Mouse (Mus musculus) CH12.LX (cell line): ENCODE data around the gene Stab1. TPM values are rescaled to one million over a fixed set of nuclear protein-coding genes. Genes with fewer than 3 reads are reported as not detected.

Experiments
- DNase-seq: peaks from one replicate; pipeline ENCODE4 v3.0.0-alpha.2; 2013; ENCODE audit errors: extremely low read depth
- H3K27ac ChIP-seq: 2 replicates; pipeline ENCODE4 v1.5.1; 2012; ENCODE audit warnings: low read depth, mild to moderate bottlenecking, control low read depth, moderate library complexity; ENCODE audit not compliant: insufficient read depth
- H3K27me3 ChIP-seq: replicated peaks from 2 replicates; pipeline ENCODE3; 2012; ENCODE audit warnings: inconsistent platforms
- H3K36me3 ChIP-seq, 2 experiments: replicated peaks in 1 of 2; 2 replicates each; pipeline versions ENCODE3 to v1.6.1; 2012; ENCODE audit warnings: inconsistent platforms in 1 of 2, low read length in 1 of 2, mild to moderate bottlenecking in 1 of 2, mixed read lengths in 1 of 2, moderate library complexity in 1 of 2; ENCODE audit not compliant: control insufficient read depth in 1 of 2, insufficient read depth in 1 of 2
- H3K4me1 ChIP-seq, 2 experiments: 2 replicates each; pipeline ENCODE4 v1.6.1; 2012; ENCODE audit warnings: inconsistent platforms in 1 of 2, moderate library complexity in 1 of 2; ENCODE audit not compliant: insufficient read depth in 2 of 2, control insufficient read depth in 1 of 2
- H3K4me2 ChIP-seq: 2 replicates; pipeline ENCODE4 v1.6.1; 2012; ENCODE audit warnings: low read depth, mild to moderate bottlenecking, control low read depth; ENCODE audit not compliant: poor library complexity, insufficient read depth, severe bottlenecking
- H3K4me3 ChIP-seq, 3 experiments: fragments of 150-350 bp in 1 of 3; sonication (generic) in 1 of 3; replicated peaks in 1 of 3; 2 replicates each; pipeline versions ENCODE3 to v1.5.1; 2011 to 2012; ENCODE audit warnings: low read depth in 2 of 3, low read length in 2 of 3, mild to moderate bottlenecking in 2 of 3, moderate library complexity in 2 of 3, control low read depth in 1 of 3, improper control_type of control experiment in 1 of 3, inconsistent platforms in 1 of 3, mixed read lengths in 1 of 3; ENCODE audit not compliant: poor library complexity in 1 of 3
- H3K79me2 ChIP-seq: replicated peaks from 2 replicates; pipeline ENCODE4 v1.6.1; 2012; ENCODE audit warnings: mild to moderate bottlenecking, moderate library complexity; ENCODE audit not compliant: control insufficient read depth, poor library complexity, insufficient read depth, severe bottlenecking; ENCODE audit errors: extremely low read depth
- H3K9ac ChIP-seq: 2 replicates; pipeline ENCODE4 v1.6.1; 2012; ENCODE audit warnings: low read depth, mild to moderate bottlenecking, control low read depth, moderate library complexity; ENCODE audit not compliant: insufficient read depth
- H3K9me3 ChIP-seq: replicated peaks from 2 replicates; pipeline ENCODE3; 2012; ENCODE audit warnings: low read length, inconsistent platforms, mixed read lengths
- BHLHE40 ChIP-seq: IDR thresholded peaks from 2 replicates; pipeline ENCODE4 v1.6.1; 2011; ENCODE audit warnings: mild to moderate bottlenecking, low read depth, low read length, improper control_type of control experiment
- ELF1 ChIP-seq: IDR thresholded peaks from 2 replicates; pipeline ENCODE4 v1.6.1; 2014; ENCODE audit warnings: low read depth, mild to moderate bottlenecking, inconsistent platforms, low read length, improper control_type of control experiment
- ETS1 ChIP-seq: conservative IDR thresholded peaks from 2 replicates; pipeline ENCODE4 v1.6.1; 2012; ENCODE audit warnings: low read depth, mild to moderate bottlenecking, inconsistent platforms, low read length, improper control_type of control experiment, moderate library complexity
- HCFC1 ChIP-seq: IDR thresholded peaks from 2 replicates; pipeline ENCODE4 v1.6.1; 2012; ENCODE audit warnings: low read depth, mild to moderate bottlenecking, inconsistent platforms, low read length, improper control_type of control experiment
- MAFK ChIP-seq: IDR thresholded peaks from 2 replicates; pipeline ENCODE4 v1.6.1; 2011; ENCODE audit warnings: low read length, improper control_type of control experiment; ENCODE audit not compliant: insufficient replicate concordance
- MAZ ChIP-seq: IDR thresholded peaks from 2 replicates; pipeline ENCODE4 v1.6.1; 2012; ENCODE audit warnings: low read depth, mild to moderate bottlenecking, inconsistent platforms, low read length, improper control_type of control experiment, moderate library complexity
- MYC ChIP-seq: IDR thresholded peaks from 2 replicates; pipeline ENCODE4 v1.6.1; 2011; ENCODE audit warnings: low read depth, mild to moderate bottlenecking, improper control_type of control experiment, low read length
- PAX5 ChIP-seq: IDR thresholded peaks from 2 replicates; pipeline ENCODE4 v1.6.1; 2012; ENCODE audit warnings: low read length, inconsistent platforms, mixed read lengths
- POLR2A ChIP-seq: IDR thresholded peaks from 2 replicates; pipeline ENCODE4 v1.6.1; 2011; ENCODE audit warnings: low read depth, mild to moderate bottlenecking, improper control_type of control experiment, low read length
- POLR2AphosphoS2 ChIP-seq: IDR thresholded peaks from 2 replicates; pipeline ENCODE4 v1.6.1; 2011; ENCODE audit warnings: low read depth, low read length, improper control_type of control experiment
- SMC3 ChIP-seq: IDR thresholded peaks from 2 replicates; pipeline ENCODE4 v1.6.1; 2011; ENCODE audit warnings: low read depth, low read length, improper control_type of control experiment
- TBP ChIP-seq: conservative IDR thresholded peaks from 2 replicates; pipeline ENCODE4 v1.6.1; 2011; ENCODE audit warnings: low read depth, low read length, improper control_type of control experiment
- UBTF ChIP-seq: IDR thresholded peaks from 2 replicates; pipeline ENCODE4 v1.6.1; 2012; ENCODE audit warnings: low read depth, mild to moderate bottlenecking, inconsistent platforms, low read length, improper control_type of control experiment, moderate library complexity
- USF2 ChIP-seq: conservative IDR thresholded peaks from 2 replicates; pipeline ENCODE4 v1.6.1; 2011; ENCODE audit warnings: low read depth, low read length, improper control_type of control experiment
- ZC3H11A ChIP-seq: IDR thresholded peaks from 2 replicates; pipeline ENCODE4 v1.6.1; 2012; ENCODE audit warnings: low read depth, mild to moderate bottlenecking, inconsistent platforms, low read length, improper control_type of control experiment
- ZNF384 ChIP-seq: IDR thresholded peaks from 2 replicates; pipeline ENCODE4 v1.6.1; 2012; ENCODE audit warnings: low read depth, low read length, improper control_type of control experiment, inconsistent platforms
- dilution Hi-C: fragments of 300-500 bp; cut with MboI; formaldehyde crosslinking; loops from 2 replicates; pipeline ENCODE4 v1.14.3; 2020; ENCODE audit warnings: low sequenced_read_pairs; ENCODE audit not compliant: extremely low pct_unique_long_range_greater_than_20kb, extremely low pct_ligation_motif_present
- in situ Hi-C: fragments of 300-500 bp; cut with MboI; formaldehyde crosslinking; loops from 3 replicates; pipeline ENCODE4 v1.14.3; 2019; ENCODE audit warnings: low sequenced_read_pairs, low pct_ligation_motif_present, low pct_unique_long_range_greater_than_20kb, mixed read lengths
- polyA plus RNA-seq: library from polyadenylated mRNA; unstranded; fragments of >175 nt; gene quantifications from 2 replicates; pipeline ENCODE4 v1.2.1, GENCODE M21; 2012; ENCODE audit warnings: low read depth; ENCODE audit not compliant: insufficient read length
- total RNA-seq, 2 experiments: library from RNA; depleted of rRNA; stranded (reverse); fragments of 300-350 nt in 1 of 2; fragments of >200 nt in 1 of 2; gene quantifications; 2 replicates each; pipeline ENCODE4 v1.2.3; 2012 to 2014

Stab1 gene
- total and polyA plus RNA-seq, 3 experiments: 3.9 to 11.2 (median 5.8) TPM

DNA sequence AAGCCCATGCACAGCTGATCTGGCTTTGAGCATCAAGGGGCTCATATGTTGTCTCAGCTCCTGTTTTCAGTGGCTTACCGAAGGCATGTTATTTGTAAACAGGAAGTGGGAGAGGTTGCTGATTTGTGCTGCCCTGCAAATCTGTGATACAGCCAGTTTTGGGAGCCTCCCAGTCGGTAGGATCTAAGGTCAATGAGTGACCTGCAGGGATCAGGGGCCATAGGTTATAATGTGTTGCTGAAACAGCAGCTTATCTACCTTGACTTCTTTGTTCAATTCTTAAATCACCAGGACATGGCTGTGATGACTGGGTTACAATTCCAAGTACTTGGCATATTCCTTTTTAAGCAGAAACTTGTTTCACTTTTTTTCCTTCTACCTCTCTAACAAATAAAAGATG, 52.9 kb downstream of the Stab1 start:
- in situ Hi-C loops (no loop called here), dilution Hi-C loops (no loop called here)
- Histone ChIP-seq H3K4me2 (no peak overlapping the region), H3K36me3 (peaks cover 42 to 81% of the 10 kb centered on the region in 2 experiments), H3K79me2 (no peaks in the 10 kb centered on the region), H3K27me3 (no peaks in the 10 kb centered on the region), H3K9me3 (no peaks in the 10 kb centered on the region), H3K9ac (no peak overlapping the region), H3K4me3 (no peak overlapping the region), H3K4me1 (no peaks in the 10 kb centered on the region)
- DNase-seq: no peak
- no peak for TF ChIP-seq SMC3
- TF ChIP-seq UBTF: no peak
- no peak for TF ChIP-seq MYC
- no peak for TF ChIP-seq MAFK
- TF ChIP-seq PAX5: no peak
- no peak for TF ChIP-seq HCFC1
- TF ChIP-seq POLR2A: no peak
- TF ChIP-seq, all 38 proteins: peak for 0
- H3K27ac ChIP-seq: no peak overlapping the region

DNA sequence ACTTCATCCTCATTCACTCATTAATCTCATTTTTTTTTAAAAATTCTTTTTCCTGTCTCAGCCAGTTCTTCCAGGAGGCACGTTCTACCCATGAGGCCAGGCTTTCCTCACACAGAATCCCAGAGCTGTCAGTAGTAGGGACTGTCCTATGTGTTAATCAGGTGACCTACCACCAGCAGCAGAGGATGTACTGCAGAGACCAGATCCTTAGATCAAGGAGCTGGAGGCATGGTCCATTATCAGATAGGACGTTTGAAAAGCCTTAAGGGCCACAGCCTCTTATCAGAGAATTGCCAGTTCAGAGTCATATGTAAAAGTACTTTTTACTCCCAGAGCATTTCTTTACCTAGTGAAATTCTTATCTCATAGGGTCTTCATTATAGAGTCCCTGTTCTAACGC, 54.4 kb downstream of the Stab1 start:
- Histone ChIP-seq H3K9me3 (no peaks in the 10 kb centered on the region), H3K27me3 (no peaks in the 10 kb centered on the region), H3K4me3 (no peak overlapping the region), H3K9ac (no peak overlapping the region), H3K36me3 (peaks cover 47 to 85% of the 10 kb centered on the region in 2 experiments), H3K4me1 (no peaks in the 10 kb centered on the region), H3K79me2 (no peaks in the 10 kb centered on the region), H3K4me2 (no peak overlapping the region), H3K27ac (no peak overlapping the region)
- in situ Hi-C loops (no loop called here), dilution Hi-C loops (no loop called here)
- TF ChIP-seq HCFC1: no peak
- TF ChIP-seq PAX5: no peak
- TF ChIP-seq ZC3H11A: no peak
- no peak for TF ChIP-seq ZNF384
- DNase-seq: no peak

GRCm38 (mm10) chr14:31112187-31112586, 56.3 kb downstream of the Stab1 start:
- dilution Hi-C loops (no loop called here), in situ Hi-C loops (no loop called here)
- Histone ChIP-seq H3K9me3 (no peaks in the 10 kb centered on the region), H3K36me3 (peaks cover 38 to 84% of the 10 kb centered on the region in 2 experiments), H3K4me3 (no peak overlapping the region), H3K4me1 (no peaks in the 10 kb centered on the region), H3K27ac (no peak overlapping the region), H3K9ac (no peak overlapping the region), H3K27me3 (no peaks in the 10 kb centered on the region), H3K4me2 (no peak overlapping the region), H3K79me2 (no peaks in the 10 kb centered on the region)
- no peak for DNase-seq
- TF ChIP-seq MAZ: no peak
- no peak for TF ChIP-seq ZC3H11A
- TF ChIP-seq USF2: no peak
- TF ChIP-seq POLR2AphosphoS2: no peak
- TF ChIP-seq ELF1: no peak
- TF ChIP-seq SMC3: no peak
- TF ChIP-seq BHLHE40: no peak
- no peak for TF ChIP-seq PAX5
- TF ChIP-seq TBP: no peak
- no peak for TF ChIP-seq ETS1
